Mouse (Mus musculus) heart, postnatal 25 days (tissue): ENCODE data around the gene Mmel1. TPM values are rescaled to one million over a fixed set of nuclear protein-coding genes. Genes with fewer than 3 reads are reported as not detected.

Experiments used
- DNase-seq: peaks from one replicate; pipeline ENCODE4 v3.0.0; 2022; ENCODE audit warnings: low spot score
- intact Hi-C: fragments of 180-260 bp; cut with DNase I; formaldehyde crosslinking; loops from one replicate; pipeline ENCODE4 v1.15.1; 2025
- total RNA-seq, 2 experiments: library from RNA; stranded (reverse); gene quantifications; 2 replicates each; pipeline ENCODE4 v1.2.3; 2021

The Mmel1 gene
- total RNA-seq, 2 experiments from 2014 or later = 0.20 to 0.39 TPM

- peak; percentile 35 for DNase-seq
- intact Hi-C loops = no loop called here
Observed at GRCm38 (mm10) chr4:154929088-154929660, 59.8 kb downstream of the Mmel1 start.

- no peak for DNase-seq
- intact Hi-C loops = no loop called here
Observed at GRCm38 (mm10) chr4:154933306-154933907, 64.0 kb downstream of the Mmel1 start.

- intact Hi-C loops = no loop called here
Observed at GRCm38 (mm10) chr4:154934800-154935199, 65.4 kb downstream of the Mmel1 start.

GRCm38 (mm10) chr4:154935788-154936187, 66.4 kb downstream of the Mmel1 start:
- intact Hi-C loops = no loop called here
- no peak for DNase-seq

More at GRCm38 (mm10) chr4:154934800-154935199, 65.4 kb downstream of the Mmel1 start:
- no peak for DNase-seq

GRCm38 (mm10) chr4:154936542-154937255, 67.3 kb downstream of the Mmel1 start:
- DNase-seq = no peak
- intact Hi-C loops = no loop called here

- DNase-seq = no peak
- intact Hi-C loops = no loop called here
Observed at GRCm38 (mm10) chr4:154937746-154938145, 68.4 kb downstream of the Mmel1 start.

GRCm38 (mm10) chr4:154940156-154940555, 70.8 kb downstream of the Mmel1 start:
- DNase-seq = no peak
- intact Hi-C loops = no loop called here

- intact Hi-C loops = no loop called here
- no peak for DNase-seq
Observed at GRCm38 (mm10) chr4:154941831-154942230, 72.4 kb downstream of the Mmel1 start.

- no peak for DNase-seq
- intact Hi-C loops = no loop called here
Observed at GRCm38 (mm10) chr4:154942632-154943322, 73.4 kb downstream of the Mmel1 start.

GRCm38 (mm10) chr4:154943323-154944039, 74.1 kb downstream of the Mmel1 start:
- intact Hi-C loops = loop anchor here (1.0 to 2.0 kb wide), 4 partner anchors 19 to 123 kb away; no protein-coding TSS in a partner anchor
- no peak for DNase-seq

GRCm38 (mm10) chr4:154944121-154944590, 74.8 kb downstream of the Mmel1 start:
- intact Hi-C loops = loop anchor here (1.0 to 2.0 kb wide), 4 partner anchors 19 to 122 kb away; no protein-coding TSS in a partner anchor

More at GRCm38 (mm10) chr4:154944121-154944590, 74.8 kb downstream of the Mmel1 start:
- DNase-seq = peak; percentile 60

Other genes starting within 250 kb of the Mmel1 start
- 10 to 100 TPM; 12.9 to 13.4 TPM for gene Prdm16, start 232.7 kb upstream of the Mmel1 start, total RNA-seq
- not detected for gene Actrt2, start 201.7 kb upstream of the Mmel1 start, total RNA-seq
- gene Ttc34, start 32.1 kb upstream of the Mmel1 start, total RNA-seq = under 1 TPM in 1 of 2 experiments, not detected in 1; 0.17 TPM
- 10 to 100 TPM; 74.4 to 76.2 TPM for gene Fam213b, start 29.6 kb downstream of the Mmel1 start, total RNA-seq
- 1 to 10 TPM; 3.8 to 6.7 TPM for gene Tnfrsf14, start 59.0 kb downstream of the Mmel1 start, total RNA-seq
- under 1 TPM in 1 of 2 experiments, not detected in 1; 0.28 TPM for gene Hes5, start 91.3 kb downstream of the Mmel1 start, total RNA-seq
- gene Pank4, start 94.5 kb downstream of the Mmel1 start, total RNA-seq = 10 to 100 TPM; 45.6 to 46.4 TPM
- gene Plch2, start 187.2 kb downstream of the Mmel1 start, total RNA-seq = under 1 TPM in 1 of 2 experiments, not detected in 1; 0.08 TPM
- 10 to 100 TPM; 23.9 to 25.7 TPM for gene Pex10, start 197.4 kb downstream of the Mmel1 start, total RNA-seq
- gene Rer1, start 216.8 kb downstream of the Mmel1 start, total RNA-seq = 10 to 100 TPM; 66.1 to 68.7 TPM
- gene Morn1, start 217.0 kb downstream of the Mmel1 start, total RNA-seq = 1 to 10 TPM; 1.1 to 1.3 TPM